Mouse (Mus musculus) MEL (cell line): ENCODE measurements around the gene Fbxw8.

Experiments used
- CHD2 ChIP-seq: IDR thresholded peaks from 2 replicates; pipeline ENCODE4 v1.6.1; 2011; ENCODE audit warnings: low read length, improper control_type of control experiment
- CTCF ChIP-seq, 3 experiments: IDR thresholded peaks in 2 of 3; conservative IDR thresholded peaks in 1 of 3; 2 replicates each; pipeline ENCODE4 v1.5.1; 2011 to 2012; ENCODE audit warnings: low read length in 3 of 3, low read depth in 2 of 3, mild to moderate bottlenecking in 2 of 3, improper control_type of control experiment in 1 of 3, inconsistent platforms in 1 of 3, mixed read lengths in 1 of 3, moderate library complexity in 1 of 3; ENCODE audit not compliant: control insufficient read depth in 1 of 3, insufficient read depth in 1 of 3, poor library complexity in 1 of 3, severe bottlenecking in 1 of 3
- POLR2A ChIP-seq, 2 experiments: IDR thresholded peaks; 2 replicates each; pipeline ENCODE4 v1.6.1; 2011 to 2012; ENCODE audit warnings: low read length in 2 of 2, mild to moderate bottlenecking in 2 of 2, control low read depth in 1 of 2, improper control_type of control experiment in 1 of 2, low read depth in 1 of 2, moderate library complexity in 1 of 2; ENCODE audit not compliant: control insufficient read depth in 1 of 2, insufficient read depth in 1 of 2, poor library complexity in 1 of 2
- ZC3H11A ChIP-seq: IDR thresholded peaks from 2 replicates; pipeline ENCODE4 v1.6.1; 2012; ENCODE audit warnings: low read depth, mild to moderate bottlenecking, inconsistent platforms, low read length, improper control_type of control experiment

DNA sequence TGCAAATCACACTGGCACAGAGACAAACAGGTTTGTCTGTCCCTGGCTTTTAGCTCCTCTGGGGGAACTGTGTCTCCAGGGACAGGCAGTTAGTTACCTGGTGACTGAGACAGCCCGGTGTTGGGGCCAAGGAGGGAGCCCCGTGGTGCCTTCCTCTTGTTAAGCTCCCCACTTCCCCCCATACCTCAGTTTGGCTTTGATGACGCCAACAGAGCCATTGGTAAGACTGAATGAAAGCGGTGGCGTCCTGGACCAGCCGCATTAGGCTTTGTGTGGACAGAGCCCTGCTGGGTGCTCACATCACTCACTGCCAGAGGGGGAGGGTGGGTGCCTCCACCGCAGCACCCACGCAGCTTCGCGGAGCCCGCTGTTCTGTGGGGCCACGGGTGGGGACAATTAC is 129.4 kb downstream of the Fbxw8 start:
- TF ChIP-seq CTCF (IDR thresholded peaks at IDR 0.05 in 2 of 3, conservative IDR thresholded peaks at IDR 0.05 in 1 of 3; ENCODE audit: control insufficient read depth in 1 of 3, insufficient read depth in 1 of 3, low read depth in 2 of 3, low read length in 3 of 3, poor library complexity in 1 of 3, severe bottlenecking in 1 of 3) (no peak), CHD2 (no peak), ZC3H11A (no peak), POLR2A (IDR thresholded peaks at IDR 0.05; ENCODE audit: control insufficient read depth in 1 of 2, insufficient read depth in 1 of 2, low read depth in 1 of 2, low read length in 2 of 2, poor library complexity in 1 of 2) (no peak)
